ENCODE assay signal across 9 mouse cellular contexts in the genomic region with DNA sequence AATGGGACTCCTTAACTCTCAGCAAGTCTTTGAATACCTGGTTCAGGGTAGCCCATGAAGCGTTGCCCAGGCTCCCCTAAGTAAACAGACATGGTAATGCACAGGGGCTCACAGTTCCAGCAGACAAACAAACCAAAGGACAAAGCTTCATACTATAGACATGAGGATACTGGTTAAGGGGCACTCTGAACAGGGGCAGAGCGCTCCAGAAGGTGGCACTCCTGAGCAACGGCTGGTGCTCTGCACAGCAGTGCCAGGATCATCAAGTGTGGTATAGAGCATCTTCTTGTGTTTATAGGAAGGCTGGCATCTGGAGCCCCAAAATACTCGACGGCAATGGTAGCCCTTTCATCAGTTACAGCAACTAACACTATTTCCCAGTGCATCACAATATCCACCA. TPM values are rescaled to one million over a fixed set of nuclear protein-coding genes. Genes with fewer than 3 reads are reported as not detected.
DNase-seq lines count a peak whose midpoint lies in the region; ATAC-seq and TF ChIP-seq lines count a peak whose summit lies in the region.
"Had no signal": no experiment of that assay in that cellular context is flagged by ENCODE, and none has a peak within 500 bp of the region (broad histone marks: within the 10 kb centered on the region; RNA-seq: fewer than 3 reads in every experiment).

No protein-coding gene starts in this region.

- DNase-seq in midbrain, embryonic 14.5 days: peak; percentile 66
- no peak for DNase-seq in midbrain, embryonic 10.5 days (ENCODE audit: low spot score)
- peak in 1 of 2 experiments; percentile 48 for DNase-seq in spleen, adult 2 months (ENCODE audit: low read depth in 1 of 2, low spot score in 2 of 2)

- ATAC-seq in forebrain, embryonic 13.5 days: 0 out of 2 replicates have a peak, but pooled peaks have one; percentile 45
- ATAC-seq in forebrain, embryonic 15.5 days (replicated peaks): no peak
- no peak for ATAC-seq in midbrain, embryonic 14.5 days (ENCODE audit: low FRiP score, low TSS enrichment)
- peak; percentile 59 for ATAC-seq in erythroid progenitor cell, adult 5-6 weeks (replicated peaks; ENCODE audit: low FRiP score, poor library complexity, severe bottlenecking)
- ATAC-seq in liver, embryonic 15.5 days (ENCODE audit: insufficient read depth): peak; percentile 51; the same call in 1 of the 2 replicates

- H3K4me1 ChIP-seq in forebrain, embryonic 13.5 days: no peaks in the 10 kb centered on the region
- no peaks in the 10 kb centered on the region for H3K4me1 ChIP-seq in forebrain, embryonic 15.5 days
- H3K4me1 ChIP-seq in midbrain, embryonic 14.5 days (ENCODE audit: control insufficient read depth, insufficient read depth, low read length): no peaks in the 10 kb centered on the region
- no peaks in the 10 kb centered on the region for H3K4me1 ChIP-seq in midbrain, embryonic 10.5 days
- no peaks in the 10 kb centered on the region for H3K4me1 ChIP-seq in bone marrow, adult 2 months (ENCODE audit: control insufficient read depth, insufficient read depth, low read length)
- H3K4me1 ChIP-seq in liver, embryonic 15.5 days (replicated peaks): no peaks in the 10 kb centered on the region
- H3K4me1 ChIP-seq in spleen, adult 2 months (ENCODE audit: control insufficient read depth, insufficient read depth, insufficient read length): no peaks in the 10 kb centered on the region
- H3K4me1 ChIP-seq: limb, embryonic 13.5 days had no signal

- 87% methylated on average over 5 of the region's 5 CpGs for WGBS in forebrain, embryonic 13.5 days
- 79% methylated on average over 5 of the region's 5 CpGs for WGBS in forebrain, embryonic 15.5 days
- 86% methylated on average over 5 of the region's 5 CpGs for WGBS in midbrain, embryonic 14.5 days
- WGBS in midbrain, embryonic 10.5 days: 88% methylated on average over 5 of the region's 5 CpGs
- WGBS in bone marrow, adult 2 months: 72% methylated on average over 5 of the region's 5 CpGs
- WGBS in liver, embryonic 15.5 days (ENCODE audit: insufficient replicate concordance): 75% methylated on average over 5 of the region's 5 CpGs
- WGBS in spleen, adult 2 months: 68% methylated on average over 5 of the region's 5 CpGs

- TF ChIP-seq CTCF in bone marrow, adult 2 months (IDR thresholded peaks at IDR 0.05; ENCODE audit: control insufficient read depth, insufficient read depth, low read length): peak; percentile 75
- peak; percentile 85 for TF ChIP-seq CTCF in spleen, adult 2 months (IDR thresholded peaks at IDR 0.05; ENCODE audit: extremely low read depth, insufficient read depth, insufficient read length, insufficient replicate concordance)

- H3K36me3 ChIP-seq in forebrain, embryonic 13.5 days (ENCODE audit: poor library complexity, severe bottlenecking): peaks cover 94% of the 10 kb centered on the region
- H3K36me3 ChIP-seq in forebrain, embryonic 15.5 days: peaks cover 70% of the 10 kb centered on the region
- peaks cover 84% of the 10 kb centered on the region for H3K36me3 ChIP-seq in midbrain, embryonic 14.5 days (ENCODE audit: control insufficient read depth, insufficient read depth, low read length)
- H3K36me3 ChIP-seq in midbrain, embryonic 10.5 days: peaks cover 95% of the 10 kb centered on the region
- H3K36me3 ChIP-seq in liver, embryonic 15.5 days (replicated peaks): peaks cover 91% of the 10 kb centered on the region
- H3K36me3 ChIP-seq in spleen, adult 2 months (ENCODE audit: control insufficient read depth, insufficient read depth, low read length): peaks cover 23% of the 10 kb centered on the region

- no peak overlapping the region for H3K27ac ChIP-seq in forebrain, embryonic 13.5 days
- no peak overlapping the region for H3K27ac ChIP-seq in forebrain, embryonic 15.5 days (replicated peaks)
- no peak overlapping the region for H3K27ac ChIP-seq in midbrain, embryonic 14.5 days (replicated peaks; ENCODE audit: low read depth, low read length)
- H3K27ac ChIP-seq in midbrain, embryonic 10.5 days (replicated peaks): no peak overlapping the region
- no peak overlapping the region for H3K27ac ChIP-seq in bone marrow, adult 2 months (ENCODE audit: control insufficient read depth, insufficient read depth, low read depth, low read length, poor library complexity)
- no peak overlapping the region for H3K27ac ChIP-seq in liver, embryonic 15.5 days (replicated peaks)
- H3K27ac ChIP-seq in spleen, adult 2 months (ENCODE audit: insufficient read depth, low read length): no peak overlapping the region
- H3K27ac ChIP-seq: limb, embryonic 13.5 days had no signal

- TF ChIP-seq POLR2A in bone marrow, adult 2 months (IDR thresholded peaks at IDR 0.05; ENCODE audit: borderline replicate concordance, control insufficient read depth, low read depth, low read length): no peak
- TF ChIP-seq POLR2A in spleen, adult 2 months (IDR thresholded peaks at IDR 0.05; ENCODE audit: low read depth, low read length): no peak

- no peak overlapping the region for H3K4me3 ChIP-seq in forebrain, embryonic 13.5 days
- H3K4me3 ChIP-seq in forebrain, embryonic 15.5 days: no peak overlapping the region
- H3K4me3 ChIP-seq in midbrain, embryonic 14.5 days (replicated peaks; ENCODE audit: low read depth, low read length): no peak overlapping the region
- H3K4me3 ChIP-seq in midbrain, embryonic 10.5 days: no peak overlapping the region
- no peak overlapping the region for H3K4me3 ChIP-seq in bone marrow, adult 2 months (replicated peaks; ENCODE audit: control insufficient read depth, low read depth, low read length)
- no peak overlapping the region for H3K4me3 ChIP-seq in liver, embryonic 15.5 days (replicated peaks)
- H3K4me3 ChIP-seq in spleen, adult 2 months (ENCODE audit: extremely low read depth, insufficient read depth, insufficient read length): no peak overlapping the region
- H3K4me3 ChIP-seq: limb, embryonic 13.5 days had no signal

- no peak overlapping the region for H3K9ac ChIP-seq in forebrain, embryonic 13.5 days
- H3K9ac ChIP-seq in forebrain, embryonic 15.5 days (replicated peaks): no peak overlapping the region
- H3K9ac ChIP-seq in midbrain, embryonic 14.5 days (replicated peaks; ENCODE audit: low read length): no peak overlapping the region
- H3K9ac ChIP-seq in liver, embryonic 15.5 days: no peak overlapping the region
- H3K9ac ChIP-seq: limb, embryonic 13.5 days had no signal

- H3K4me2 ChIP-seq in forebrain, embryonic 13.5 days: no peak overlapping the region
- H3K4me2 ChIP-seq in forebrain, embryonic 15.5 days (replicated peaks): no peak overlapping the region
- H3K4me2 ChIP-seq in midbrain, embryonic 14.5 days (ENCODE audit: low read length): no peak overlapping the region
- H3K4me2 ChIP-seq in liver, embryonic 15.5 days: no peak overlapping the region
- H3K4me2 ChIP-seq: limb, embryonic 13.5 days had no signal

- no peaks in the 10 kb centered on the region for H3K27me3 ChIP-seq in forebrain, embryonic 13.5 days
- no peaks in the 10 kb centered on the region for H3K27me3 ChIP-seq in forebrain, embryonic 15.5 days
- no peaks in the 10 kb centered on the region for H3K27me3 ChIP-seq in midbrain, embryonic 14.5 days (ENCODE audit: control insufficient read depth, insufficient read depth, low read length)
- H3K27me3 ChIP-seq in midbrain, embryonic 10.5 days (ENCODE audit: low read depth, poor library complexity, severe bottlenecking): no peaks in the 10 kb centered on the region
- no peaks in the 10 kb centered on the region for H3K27me3 ChIP-seq in liver, embryonic 15.5 days
- no peaks in the 10 kb centered on the region for H3K27me3 ChIP-seq in spleen, adult 2 months (ENCODE audit: control insufficient read depth, insufficient read depth, low read length)
- H3K27me3 ChIP-seq: limb, embryonic 13.5 days had no signal

- no peaks in the 10 kb centered on the region for H3K9me3 ChIP-seq in forebrain, embryonic 13.5 days (replicated peaks)
- no peaks in the 10 kb centered on the region for H3K9me3 ChIP-seq in forebrain, embryonic 15.5 days
- H3K9me3 ChIP-seq in midbrain, embryonic 14.5 days (ENCODE audit: control insufficient read depth, low read length): no peaks in the 10 kb centered on the region
- no peaks in the 10 kb centered on the region for H3K9me3 ChIP-seq in midbrain, embryonic 10.5 days (replicated peaks)
- H3K9me3 ChIP-seq in liver, embryonic 15.5 days (replicated peaks): no peaks in the 10 kb centered on the region
- H3K9me3 ChIP-seq: limb, embryonic 13.5 days had no signal

RNA-seq across cellular contexts. Expression of a gene that starts 10.0 kb away (rescaled TPM):
- 67.0 and 68.0 TPM in 2 replicates for polyA plus RNA-seq in forebrain, embryonic 13.5 days (2015; fragmentation: Nextera tagmentation; extraction: Ambion mirVana)
- 101 and 104 TPM in 2 replicates for polyA plus RNA-seq in forebrain, embryonic 15.5 days (2015; fragmentation: Nextera tagmentation; extraction: Ambion mirVana)
- 69.3 and 81.0 TPM in 2 replicates for polyA plus RNA-seq in midbrain, embryonic 14.5 days (2014; fragmentation: Nextera tagmentation; extraction: Ambion mirVana)
- 35.2 and 41.2 TPM in 2 replicates for polyA plus RNA-seq in midbrain, embryonic 10.5 days (2016; fragmentation: Nextera tagmentation; extraction: Ambion mirVana)
- 7.5 and 34.7 TPM in 2 replicates for polyA plus RNA-seq in bone marrow, adult 2 months (2011; ENCODE audit: insufficient read depth, insufficient read length, low replicate concordance, missing spikeins)
- 13.0 and 16.9 TPM in 2 replicates for total RNA-seq in erythroid progenitor cell, adult 5-6 weeks (2015; ENCODE audit: low replicate concordance)
- 17.2 and 21.9 TPM in 2 replicates for total RNA-seq in erythroid progenitor cell, adult 5-6 weeks (2017; ENCODE audit: low replicate concordance)
- polyA plus RNA-seq in liver, embryonic 15.5 days (2015; fragmentation: Nextera tagmentation; extraction: Ambion mirVana): 9.0 and 9.5 TPM in 2 replicates
- polyA plus RNA-seq in spleen, adult 2 months (2012; rRNA removed): 30.9 and 38.3 TPM in 2 replicates

Comparison
In these comparisons a context has a peak if more than half of its experiments do, and no peak if none do; other contexts are left out.
1. ATAC-seq: peak in forebrain, embryonic 13.5 days (single experiment), erythroid progenitor cell, adult 5-6 weeks (single experiment) and liver, embryonic 15.5 days (single experiment); none in forebrain, embryonic 15.5 days (single experiment) and midbrain, embryonic 14.5 days (single experiment).